Mouse (Mus musculus) limb, embryonic 14.5 days (tissue): ENCODE measurements around the gene Tbc1d7. TPM values are rescaled to one million over a fixed set of nuclear protein-coding genes. Genes with fewer than 3 reads are reported as not detected.

Experiments used
- ATAC-seq: fragments of 200-750 bp; cut with Nextera tagmentation; 2 replicates; pipeline ENCODE4 v1.8.0; 2017; ENCODE audit warnings: low read depth, moderate number of reproducible peaks, moderate TSS enrichment; ENCODE audit not compliant: low FRiP score
- DNase-seq: peaks from one replicate; pipeline ENCODE4 v3.0.0-alpha.2; 2015; ENCODE audit warnings: low spot score
- H3K27ac ChIP-seq: fragments of 300-500 bp; sonication (generic); replicated peaks from 2 replicates; pipeline ENCODE4 v1.5.1; 2014; ENCODE audit warnings: low read depth, mild to moderate bottlenecking, low read length, moderate library complexity, mixed read lengths
- H3K27me3 ChIP-seq: fragments of 300-500 bp; sonication (generic); 2 replicates; pipeline ENCODE4 v1.6.1; 2014; ENCODE audit warnings: low read length, mixed read lengths; ENCODE audit not compliant: control insufficient read depth, insufficient read depth
- H3K36me3 ChIP-seq: fragments of 300-500 bp; sonication (generic); 2 replicates; pipeline ENCODE4 v1.6.1; 2014; ENCODE audit warnings: mild to moderate bottlenecking, low read length, moderate library complexity, mixed read lengths; ENCODE audit not compliant: control insufficient read depth, insufficient read depth
- H3K4me1 ChIP-seq: fragments of 300-500 bp; sonication (generic); 2 replicates; pipeline ENCODE4 v1.6.1; 2014; ENCODE audit warnings: antibody characterized with exemption, low read length, mixed read lengths; ENCODE audit not compliant: control insufficient read depth, insufficient read depth
- H3K4me2 ChIP-seq: fragments of 300-500 bp; sonication (generic); replicated peaks from 2 replicates; pipeline ENCODE4 v1.6.1; 2014; ENCODE audit warnings: low read depth, mild to moderate bottlenecking, low read length, moderate library complexity; ENCODE audit not compliant: severe bottlenecking
- H3K4me3 ChIP-seq: fragments of 300-500 bp; sonication (generic); replicated peaks from 2 replicates; pipeline ENCODE4 v1.5.1; 2014; ENCODE audit warnings: low read length
- H3K9ac ChIP-seq: fragments of 300-500 bp; sonication (generic); 2 replicates; pipeline ENCODE4 v1.6.1; 2014; ENCODE audit warnings: mild to moderate bottlenecking, low read depth, low read length, moderate library complexity; ENCODE audit not compliant: severe bottlenecking
- H3K9me3 ChIP-seq: fragments of 300-500 bp; sonication (generic); 2 replicates; pipeline ENCODE4 v1.6.1; 2016; ENCODE audit warnings: low read length; ENCODE audit not compliant: control insufficient read depth
- POLR2A ChIP-seq: fragments of 200-500 bp; IDR thresholded peaks from 2 replicates; pipeline ENCODE4 v1.8.0; 2012; ENCODE audit warnings: inconsistent platforms, mild to moderate bottlenecking, moderate library complexity, borderline replicate concordance; ENCODE audit not compliant: insufficient read depth, insufficient read length; ENCODE audit errors: extremely low read depth
- WGBS: fragments of 180-500 bp; shearing (Covaris S2); extraction: QIAGEN DNeasy Blood & Tissue Kit; methylation state at CpG from one replicate; pipeline ENCODE4 v1.1.7; 2014; 5-methylcytosine and 5-hydroxymethylcytosine counted together
- polyA plus RNA-seq, 2 experiments: library from polyadenylated mRNA; depleted of rRNA in 1 of 2; stranded (reverse) in 1 of 2; unstranded in 1 of 2; fragments of >200 nt; fragmentation: Nextera tagmentation in 1 of 2; extraction: Ambion mirVana in 1 of 2; gene quantifications; 2 replicates each; pipeline versions ENCODE4 v1.2.1 to v1.2.3; 2012 to 2014

Gene Tbc1d7
- polyA plus RNA-seq, 2 experiments: 31.6 to 52.4 TPM

DNA sequence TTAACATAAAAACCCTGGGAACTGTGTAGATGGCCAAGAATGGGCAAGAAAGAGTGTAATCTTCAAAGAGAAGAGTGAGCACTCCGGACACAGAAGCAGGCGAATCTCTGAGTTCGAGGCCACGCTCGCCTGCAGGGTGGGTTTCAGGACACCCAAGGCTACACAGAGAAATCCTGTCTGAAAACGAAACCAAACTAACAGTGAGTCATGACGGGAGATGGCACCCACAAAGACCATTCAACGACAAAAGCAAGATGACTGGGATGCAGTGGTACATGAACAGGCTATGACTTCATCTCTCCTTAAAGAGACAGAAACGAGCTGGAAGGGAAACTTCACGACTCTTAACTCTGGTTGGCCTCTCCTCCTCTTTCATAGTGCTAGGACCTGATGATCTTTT, 31.1 kb upstream of the Tbc1d7 start:
- H3K36me3 ChIP-seq: no peaks in the 10 kb centered on the region
- no peak overlapping the region for H3K9ac ChIP-seq
- DNase-seq (no peak), ATAC-seq (no peak)
- H3K4me2 ChIP-seq: no peak overlapping the region
- 83% methylated on average over 10 of the region's 10 CpGs for WGBS
- H3K27me3 ChIP-seq: no peaks in the 10 kb centered on the region
- H3K27ac ChIP-seq: no peak overlapping the region
- TF ChIP-seq POLR2A: no peak
- no peaks in the 10 kb centered on the region for H3K9me3 ChIP-seq
- H3K4me1 ChIP-seq: no peaks in the 10 kb centered on the region; the same call in 1 of the 2 replicates
- H3K4me3 ChIP-seq: no peak overlapping the region

DNA sequence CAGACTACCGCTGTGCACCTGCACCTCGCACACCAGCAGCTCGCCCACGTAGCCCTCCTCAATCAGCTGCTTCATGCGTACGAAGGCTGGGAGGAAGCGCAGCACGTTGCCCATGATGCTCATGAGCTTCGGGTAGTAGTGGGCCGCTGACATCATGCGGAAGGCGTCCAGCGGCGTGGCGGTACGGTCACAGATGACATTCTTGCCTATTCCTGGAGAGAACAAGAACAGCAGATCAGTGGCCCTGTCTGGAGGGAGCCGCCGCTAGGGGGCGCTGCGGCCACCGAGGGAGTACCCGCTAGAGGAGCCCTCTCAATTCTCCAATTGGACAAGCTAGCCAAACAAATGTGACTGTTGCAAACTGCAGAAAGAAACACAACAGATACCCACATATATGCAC, 29.7 kb upstream of the Tbc1d7 start:
- H3K4me2 ChIP-seq: no peak overlapping the region
- WGBS: 37% methylated on average over 22 of the region's 22 CpGs

DNA sequence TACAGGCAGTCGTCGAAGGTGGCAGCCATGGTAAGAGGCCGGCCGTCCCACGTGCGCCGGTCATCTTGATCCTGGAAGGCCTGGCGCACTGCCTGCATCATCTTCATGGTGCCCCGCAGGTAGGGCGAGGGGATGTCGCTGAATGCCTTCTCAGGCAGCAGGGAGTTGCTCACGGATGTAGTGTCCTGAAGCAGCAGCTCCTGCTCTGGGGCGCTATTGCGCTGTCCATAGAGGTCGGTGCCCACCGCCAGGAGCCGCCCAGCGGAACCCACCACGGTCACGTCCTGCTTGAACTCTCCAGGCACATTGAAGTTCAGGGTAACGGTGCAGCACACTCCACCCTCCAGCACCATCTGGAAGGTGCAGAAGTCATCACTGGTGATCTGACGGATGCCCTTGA, 29.2 kb upstream of the Tbc1d7 start:
- Histone ChIP-seq H3K27ac (no peak overlapping the region), H3K27me3 (no peaks in the 10 kb centered on the region), H3K36me3 (no peaks in the 10 kb centered on the region), H3K4me2 (no peak overlapping the region), H3K4me1 (no peaks in the 10 kb centered on the region; the same call in 1 of the 2 replicates), H3K9ac (no peak overlapping the region), H3K9me3 (no peaks in the 10 kb centered on the region), H3K4me3 (no peak overlapping the region)
- DNase-seq: no peak
- 78% methylated on average over 21 of the region's 22 CpGs for WGBS
- no peak for TF ChIP-seq POLR2A
- no peak for ATAC-seq

More for the DNA sequence above, 29.7 kb upstream of the Tbc1d7 start:
- DNase-seq (no peak), ATAC-seq (no peak)
- Histone ChIP-seq H3K27ac (no peak overlapping the region), H3K9ac (no peak overlapping the region), H3K4me3 (no peak overlapping the region), H3K36me3 (no peaks in the 10 kb centered on the region), H3K27me3 (no peaks in the 10 kb centered on the region), H3K4me1 (no peaks in the 10 kb centered on the region; the same call in 1 of the 2 replicates), H3K9me3 (no peaks in the 10 kb centered on the region)
- TF ChIP-seq POLR2A: no peak

DNA sequence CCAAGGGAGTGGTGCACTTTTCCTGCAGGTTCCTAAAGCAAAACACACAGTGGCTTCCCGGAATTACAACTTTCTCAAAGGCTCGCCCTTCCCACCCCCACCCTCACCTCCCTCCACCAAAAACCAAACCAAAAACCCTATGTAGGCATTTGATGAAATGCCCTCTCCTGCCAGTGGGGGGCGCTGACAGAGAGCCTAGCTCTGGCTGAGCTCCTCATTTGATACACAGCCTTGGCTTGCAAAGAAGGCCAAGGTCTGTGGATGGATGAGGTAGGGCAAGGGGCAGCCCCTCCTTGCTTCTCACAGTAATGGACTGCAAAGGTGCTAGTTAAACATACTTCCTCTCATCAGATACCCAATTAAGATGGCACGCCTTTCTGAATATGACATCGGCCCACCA, 28.4 kb upstream of the Tbc1d7 start:
- Histone ChIP-seq H3K4me1 (no peaks in the 10 kb centered on the region; the same call in 1 of the 2 replicates), H3K27ac (no peak overlapping the region), H3K36me3 (no peaks in the 10 kb centered on the region), H3K4me3 (no peak overlapping the region), H3K27me3 (no peaks in the 10 kb centered on the region), H3K9me3 (no peaks in the 10 kb centered on the region), H3K9ac (no peak overlapping the region), H3K4me2 (no peak overlapping the region)
- TF ChIP-seq POLR2A: no peak
- DNase-seq (no peak), ATAC-seq (no peak)
- 68% methylated on average over 5 of the region's 5 CpGs for WGBS

DNA sequence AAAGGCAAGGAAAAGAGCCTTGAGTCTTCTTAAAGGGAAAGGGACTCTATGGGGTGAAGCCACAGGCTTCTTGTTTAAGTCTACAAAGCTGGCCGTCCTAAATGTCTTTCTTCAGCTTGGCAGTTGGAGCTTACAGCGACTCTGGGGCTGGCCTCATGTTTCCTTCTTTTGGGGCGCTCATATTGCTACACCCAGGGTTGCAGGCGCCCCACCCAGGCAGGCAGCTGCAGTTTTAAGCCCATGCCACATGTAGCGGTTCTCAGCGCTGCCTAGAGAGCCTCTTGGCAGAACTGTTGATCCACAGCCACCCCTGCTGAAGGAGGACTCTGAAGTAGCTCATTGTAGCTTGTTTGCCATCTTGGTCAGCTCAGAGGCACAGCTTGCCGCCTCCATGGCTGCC, 28.0 kb upstream of the Tbc1d7 start:
- ATAC-seq: no peak
- no peak for TF ChIP-seq POLR2A
- Histone ChIP-seq H3K4me2 (no peak overlapping the region), H3K4me3 (no peak overlapping the region), H3K9ac (no peak overlapping the region), H3K27ac (no peak overlapping the region), H3K4me1 (no peaks in the 10 kb centered on the region; the same call in 1 of the 2 replicates), H3K36me3 (no peaks in the 10 kb centered on the region), H3K9me3 (no peaks in the 10 kb centered on the region), H3K27me3 (no peaks in the 10 kb centered on the region)
- DNase-seq: no peak
- WGBS: 85% methylated on average over 7 of the region's 7 CpGs

DNA sequence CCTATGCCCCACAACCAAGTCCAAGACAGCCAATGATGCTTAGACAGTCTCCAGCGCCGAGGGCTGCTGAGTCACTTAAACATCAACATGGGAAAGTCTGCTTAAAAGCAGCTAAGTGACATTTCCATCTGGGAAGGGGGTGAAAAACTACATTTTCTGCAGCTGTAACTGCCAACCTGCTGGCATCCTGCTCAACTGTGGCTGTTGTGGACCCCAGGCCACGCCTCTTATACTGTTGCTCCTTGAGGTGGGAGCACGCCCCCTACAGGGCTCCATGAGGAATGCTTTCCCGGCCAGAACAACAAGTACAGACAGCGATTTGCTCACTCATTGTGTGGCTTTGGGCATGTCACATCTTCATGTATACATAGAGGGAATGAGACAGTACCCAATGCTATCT, 25.9 kb upstream of the Tbc1d7 start:
- H3K9ac ChIP-seq: no peak overlapping the region
- WGBS: 52% methylated on average over 6 of the region's 6 CpGs
- H3K27me3 ChIP-seq: no peaks in the 10 kb centered on the region

More for the DNA sequence above, 25.9 kb upstream of the Tbc1d7 start:
- DNase-seq (no peak), ATAC-seq (no peak)
- Histone ChIP-seq H3K36me3 (no peaks in the 10 kb centered on the region), H3K27ac (no peak overlapping the region), H3K4me1 (no peaks in the 10 kb centered on the region; the same call in 1 of the 2 replicates), H3K4me3 (no peak overlapping the region), H3K9me3 (no peaks in the 10 kb centered on the region), H3K4me2 (no peak overlapping the region)
- no peak for TF ChIP-seq POLR2A
